Mouse (Mus musculus) ES-E14 (cell line): Measurements from ENCODE around the gene Ttc41. TPM values are rescaled to one million over a fixed set of nuclear protein-coding genes. Genes with fewer than 3 reads are reported as not detected.

Experiments used
- DNase-seq: peaks from one replicate; pipeline ENCODE4 v3.0.0-alpha.2; 2013; ENCODE audit warnings: low read depth, low spot score
- H3K27ac ChIP-seq: 2 replicates; pipeline ENCODE4 v1.5.1; 2012; ENCODE audit warnings: low read depth, mild to moderate bottlenecking, low read length, moderate library complexity, mixed read lengths; ENCODE audit not compliant: poor library complexity, insufficient read depth, severe bottlenecking
- H3K36me3 ChIP-seq: 2 replicates; pipeline ENCODE4 v1.6.1; 2012; ENCODE audit warnings: mild to moderate bottlenecking, low read length, moderate library complexity, mixed read lengths; ENCODE audit not compliant: control insufficient read depth, poor library complexity, insufficient read depth, severe bottlenecking
- H3K4me1 ChIP-seq, 2 experiments: fragments of 150-350 bp in 1 of 2; sonication (generic) in 1 of 2; 2 replicates each; pipeline ENCODE4 v1.6.1; 2012; ENCODE audit warnings: low read length in 2 of 2, mild to moderate bottlenecking in 1 of 2, mixed read lengths in 1 of 2; ENCODE audit not compliant: control insufficient read depth in 2 of 2, insufficient read depth in 2 of 2, poor library complexity in 1 of 2
- H3K4me3 ChIP-seq, 2 experiments: fragments of 150-350 bp in 1 of 2; sonication (generic) in 1 of 2; 2 replicates each; pipeline ENCODE4 v1.5.1; 2012; ENCODE audit warnings: low read length in 2 of 2, low read depth in 1 of 2, mild to moderate bottlenecking in 1 of 2, mixed read lengths in 1 of 2; ENCODE audit not compliant: insufficient read depth in 1 of 2, poor library complexity in 1 of 2, severe bottlenecking in 1 of 2
- H3K9ac ChIP-seq: 2 replicates; pipeline ENCODE4 v1.6.1; 2012; ENCODE audit warnings: low read depth, mild to moderate bottlenecking, low read length, mixed read lengths; ENCODE audit not compliant: poor library complexity, insufficient read depth, severe bottlenecking
- H3K9me3 ChIP-seq: fragments of 150-350 bp; sonication (generic); 2 replicates; pipeline ENCODE4 v1.6.1; 2012; ENCODE audit warnings: low read depth, mild to moderate bottlenecking, low read length; ENCODE audit not compliant: control insufficient read depth, insufficient read depth
- CHD2 ChIP-seq: IDR thresholded peaks from 2 replicates; pipeline ENCODE4 v1.6.1; 2014; ENCODE audit warnings: mild to moderate bottlenecking, low read depth, low read length, inconsistent platforms
- HCFC1 ChIP-seq: IDR thresholded peaks from 2 replicates; pipeline ENCODE4 v1.6.1; 2012; ENCODE audit warnings: low read length, inconsistent platforms, borderline replicate concordance; ENCODE audit not compliant: insufficient read depth
- MAFK ChIP-seq: IDR thresholded peaks from 2 replicates; pipeline ENCODE4 v1.6.1; 2014; ENCODE audit warnings: mild to moderate bottlenecking, low read depth, low read length, inconsistent platforms; ENCODE audit not compliant: insufficient read depth
- ZC3H11A ChIP-seq: IDR thresholded peaks from 2 replicates; pipeline ENCODE4 v1.6.1; 2012; ENCODE audit warnings: low read depth, mild to moderate bottlenecking, inconsistent platforms, low read length, borderline replicate concordance
- ZNF384 ChIP-seq: IDR thresholded peaks from 2 replicates; pipeline ENCODE4 v1.6.1; 2012; ENCODE audit warnings: low read depth, low read length, inconsistent platforms
- in situ Hi-C, 2 experiments: fragments of 600-800 bp; cut with MboI; formaldehyde crosslinking; loops; one replicate each; pipeline ENCODE4 v1.15.1; 2025; ENCODE audit warnings: low sequenced_read_pairs in 2 of 2, inconsistent platforms in 1 of 2; ENCODE audit not compliant: unreplicated experiment in 2 of 2
- total RNA-seq: library from RNA; depleted of rRNA; stranded (reverse); fragments of 300-350 nt; gene quantifications from 2 replicates; pipeline ENCODE4 v1.2.3, GENCODE M21; 2012

Ttc41 gene
- total RNA-seq, 1 experiment, result 1.6 TPM

- TF ChIP-seq CHD2 (no peak), ZNF384 (no peak), HCFC1 (no peak)
- Histone ChIP-seq H3K4me3 (no peak overlapping the region), H3K36me3 (no peaks in the 10 kb centered on the region), H3K9ac (no peak overlapping the region), H3K9me3 (no peaks in the 10 kb centered on the region), H3K27ac (no peak overlapping the region), H3K4me1 (peaks cover 5 to 38% of the 10 kb centered on the region in 2 experiments)
- in situ Hi-C loops, result no loop called here
- DNase-seq, result no peak
Observed at GRCm38 (mm10) chr10:86785396-86785795, 79.8 kb downstream of the Ttc41 start.

- no peaks in the 10 kb centered on the region for H3K36me3 ChIP-seq
- H3K27ac ChIP-seq, result no peak overlapping the region
- TF ChIP-seq MAFK (peak; percentile 61), ZC3H11A (no peak)
- in situ Hi-C loops, result no loop called here
- H3K9ac ChIP-seq, result no peak overlapping the region
- no peak for DNase-seq
- H3K9me3 ChIP-seq, result no peaks in the 10 kb centered on the region
- no peak overlapping the region for H3K4me3 ChIP-seq
- H3K4me1 ChIP-seq, result peaks cover 5 to 38% of the 10 kb centered on the region in 2 experiments
Observed at GRCm38 (mm10) chr10:86786083-86786482, 80.5 kb downstream of the Ttc41 start.

- DNase-seq, result no peak
- peaks cover 4 to 30% of the 10 kb centered on the region in 2 experiments for H3K4me1 ChIP-seq
- TF ChIP-seq HCFC1, result no peak
- TF ChIP-seq ZNF384, result no peak
- TF ChIP-seq MAFK, result no peak
- no peak for TF ChIP-seq ZC3H11A
- TF ChIP-seq CHD2, result no peak
- no peak overlapping the region for H3K27ac ChIP-seq
- H3K36me3 ChIP-seq, result no peaks in the 10 kb centered on the region
- in situ Hi-C loops, result no loop called here
- no peak overlapping the region for H3K4me3 ChIP-seq
- H3K9ac ChIP-seq, result no peak overlapping the region
- H3K9me3 ChIP-seq, result no peaks in the 10 kb centered on the region
Observed at GRCm38 (mm10) chr10:86788193-86788592, 82.6 kb downstream of the Ttc41 start.

GRCm38 (mm10) chr10:86789146-86789672, 83.6 kb downstream of the Ttc41 start:
- Histone ChIP-seq H3K4me3 (no peak overlapping the region), H3K9ac (no peak overlapping the region), H3K4me1 (peaks cover 4 to 29% of the 10 kb centered on the region in 2 experiments), H3K36me3 (no peaks in the 10 kb centered on the region), H3K9me3 (no peaks in the 10 kb centered on the region), H3K27ac (no peak overlapping the region)
- DNase-seq, result no peak
- no peak for TF ChIP-seq MAFK
- no peak for TF ChIP-seq CHD2
- no peak for TF ChIP-seq ZC3H11A
- TF ChIP-seq HCFC1, result no peak
- no peak for TF ChIP-seq ZNF384
- in situ Hi-C loops, result no loop called here
